Mouse (Mus musculus) cerebellum, adult (tissue): ENCODE data around the gene Slc38a2.

Experiments
- ATAC-seq: cut with Nextera tagmentation; 2 replicates; pipeline ENCODE4 v1.9.2; 2017; ENCODE audit warnings: mild to moderate bottlenecking, moderate library complexity, mixed read lengths; ENCODE audit not compliant: insufficient number of reproducible peaks, low FRiP score, low TSS enrichment

Gene Slc38a2

DNA sequence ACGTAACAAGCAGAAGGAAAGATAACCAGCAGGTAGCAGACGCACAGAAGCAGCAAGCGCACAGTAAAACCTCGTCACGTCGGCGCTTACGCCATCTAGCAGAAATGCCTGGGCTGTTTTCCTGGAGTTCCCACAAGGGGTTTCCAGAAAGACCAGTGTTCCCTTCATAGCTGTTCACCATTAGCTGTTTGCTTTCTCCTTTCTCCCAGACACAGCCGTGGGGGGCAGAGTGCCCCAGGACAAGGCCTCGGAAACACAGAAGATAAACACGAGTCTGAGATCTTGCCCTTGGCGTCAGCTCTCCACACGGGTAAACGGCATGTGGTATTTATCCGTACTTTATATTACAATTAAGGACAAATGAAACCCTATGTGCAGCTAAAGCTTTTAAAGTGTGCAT, 23.8 kb downstream of the Slc38a2 start:
- ATAC-seq, result no peak

DNA sequence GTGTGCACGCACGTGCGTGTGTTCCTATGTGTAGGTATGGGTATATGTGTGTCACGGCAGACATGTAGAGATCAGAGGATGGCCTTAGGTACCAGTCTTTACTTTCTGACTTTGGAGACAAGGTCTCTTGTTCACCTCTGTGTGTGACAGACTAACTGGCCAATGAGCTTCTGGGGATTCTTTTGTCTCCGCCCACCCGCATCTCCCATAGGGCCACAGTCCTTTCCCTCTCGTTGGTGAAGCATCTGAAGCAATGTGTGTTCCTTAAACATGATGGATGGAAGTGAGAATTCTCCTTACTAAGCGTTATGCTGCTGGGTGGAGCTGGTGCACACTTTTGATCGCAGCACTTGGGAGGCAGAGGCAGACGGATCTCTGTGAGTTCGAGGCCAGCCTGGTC, 24.5 kb downstream of the Slc38a2 start:
- no peak for ATAC-seq

DNA sequence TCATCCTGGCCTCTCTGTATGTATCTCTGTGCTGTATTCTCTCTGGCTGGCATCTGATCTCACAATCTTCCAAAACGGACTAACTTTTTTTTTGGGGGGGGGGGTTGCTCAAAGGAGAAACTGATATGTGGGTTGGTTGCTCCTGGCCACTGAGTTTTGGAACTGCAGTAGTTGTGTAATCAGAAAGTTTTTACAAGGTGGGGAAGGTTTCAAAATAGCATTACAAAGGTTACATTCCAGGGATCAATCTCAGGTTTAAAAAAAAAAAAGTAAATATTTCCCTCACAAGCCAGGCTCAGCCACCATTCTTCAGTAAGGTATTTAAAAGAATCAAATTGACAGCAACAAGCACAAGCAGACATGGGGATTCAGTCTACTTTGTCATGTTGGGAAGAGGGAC, 25.4 kb downstream of the Slc38a2 start:
- no peak for ATAC-seq

DNA sequence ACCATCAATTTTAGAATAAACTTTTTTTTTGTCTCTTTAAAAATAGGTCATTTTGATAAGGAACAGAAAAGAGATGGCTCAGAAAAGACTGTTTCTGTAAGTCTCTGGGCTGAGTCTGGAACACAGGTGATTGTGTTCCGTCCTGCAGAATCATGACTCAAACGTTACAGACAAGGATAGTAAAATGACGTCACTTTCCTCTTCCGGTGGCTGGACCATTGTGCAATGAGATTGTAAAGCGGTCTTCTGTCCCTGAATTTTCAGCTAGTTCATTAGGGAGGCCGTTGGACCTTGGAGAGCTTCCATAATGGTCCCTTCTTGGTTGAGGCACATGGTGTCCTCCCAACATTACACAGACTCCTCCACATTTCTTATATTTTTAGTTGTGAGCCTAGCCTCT, 29.8 kb downstream of the Slc38a2 start:
- ATAC-seq, result no peak

DNA sequence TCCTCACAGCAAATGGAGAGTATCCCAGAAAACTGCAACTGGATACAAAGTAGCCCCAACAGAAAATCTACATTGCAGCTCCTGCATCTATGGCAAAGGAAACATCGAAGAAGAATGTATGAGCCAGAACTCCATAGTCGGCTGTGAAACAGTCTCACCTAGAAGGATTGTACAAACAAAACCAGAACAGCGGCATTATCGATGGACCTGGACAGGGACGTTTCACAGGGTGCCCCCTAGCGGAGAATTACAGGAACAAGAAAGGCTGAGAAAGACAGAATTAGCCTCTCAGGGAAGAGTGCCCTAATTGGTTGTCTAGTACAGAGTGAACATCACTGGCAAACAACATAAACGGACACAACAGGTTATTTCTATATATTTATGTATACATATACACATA, 32.9 kb downstream of the Slc38a2 start:
- ATAC-seq, result peak; percentile 78

DNA sequence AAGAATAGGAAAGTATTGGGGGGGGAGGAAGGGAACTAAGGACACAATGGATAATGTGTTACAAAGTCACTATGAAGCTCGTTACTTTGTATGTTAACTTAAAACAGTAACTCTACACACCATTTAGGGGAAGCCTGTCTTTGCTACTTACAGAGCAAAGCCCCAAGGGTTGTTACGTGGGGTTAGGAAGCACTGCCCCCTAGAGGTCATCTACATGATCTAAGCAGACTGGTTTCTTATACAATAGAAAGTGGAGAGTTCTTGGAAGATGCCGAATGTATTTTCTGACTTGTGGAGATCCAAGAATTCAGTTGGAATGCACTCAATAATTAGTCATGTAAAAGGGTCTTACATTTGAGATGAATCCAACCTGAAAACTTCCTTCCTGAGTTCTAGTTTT, 33.6 kb downstream of the Slc38a2 start:
- ATAC-seq, result peak; percentile 86

DNA sequence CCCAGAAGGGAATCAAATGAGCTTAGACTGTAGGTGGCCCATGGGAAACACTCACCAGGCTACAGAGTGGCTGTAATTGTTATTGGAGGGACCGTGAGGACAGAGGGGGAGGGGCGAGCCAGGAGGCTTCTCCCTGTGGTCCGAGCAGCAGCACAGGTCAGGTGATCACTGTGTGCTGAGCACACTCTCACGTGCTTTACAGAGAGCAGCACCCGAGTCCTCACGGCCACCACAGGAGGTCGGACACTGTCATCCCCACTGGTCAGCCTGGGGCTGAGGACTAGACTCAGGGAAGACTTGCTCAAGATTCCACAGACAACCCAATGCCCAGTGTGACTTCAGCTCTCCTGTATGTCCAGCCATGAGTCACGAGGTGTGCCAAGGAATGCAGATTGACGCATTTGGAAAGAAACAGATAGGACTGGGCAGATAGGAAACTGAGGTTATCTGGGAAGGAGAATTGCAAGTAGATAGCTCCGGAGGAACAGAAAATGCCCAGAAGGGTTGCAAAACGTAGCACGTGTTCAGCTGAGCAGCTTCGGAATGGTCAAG, 38.9 kb downstream of the Slc38a2 start:
- ATAC-seq, result no peak

DNA sequence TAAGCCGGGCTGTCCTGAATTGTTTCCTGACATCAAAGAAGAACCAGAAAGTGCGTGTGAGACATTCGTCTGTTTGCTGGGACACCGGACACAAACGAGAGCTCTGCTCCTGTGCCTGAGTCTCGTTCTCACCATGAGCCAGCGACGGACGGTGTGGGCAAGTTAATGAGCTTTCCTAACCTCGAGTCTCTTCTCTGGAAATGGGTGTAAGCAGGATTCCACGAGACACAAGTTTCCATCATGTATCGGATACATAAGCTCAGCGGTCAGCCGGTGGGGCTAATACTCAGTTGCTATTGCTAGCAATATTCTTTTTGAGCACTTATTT, 41.3 kb downstream of the Slc38a2 start:
- no peak for ATAC-seq

DNA sequence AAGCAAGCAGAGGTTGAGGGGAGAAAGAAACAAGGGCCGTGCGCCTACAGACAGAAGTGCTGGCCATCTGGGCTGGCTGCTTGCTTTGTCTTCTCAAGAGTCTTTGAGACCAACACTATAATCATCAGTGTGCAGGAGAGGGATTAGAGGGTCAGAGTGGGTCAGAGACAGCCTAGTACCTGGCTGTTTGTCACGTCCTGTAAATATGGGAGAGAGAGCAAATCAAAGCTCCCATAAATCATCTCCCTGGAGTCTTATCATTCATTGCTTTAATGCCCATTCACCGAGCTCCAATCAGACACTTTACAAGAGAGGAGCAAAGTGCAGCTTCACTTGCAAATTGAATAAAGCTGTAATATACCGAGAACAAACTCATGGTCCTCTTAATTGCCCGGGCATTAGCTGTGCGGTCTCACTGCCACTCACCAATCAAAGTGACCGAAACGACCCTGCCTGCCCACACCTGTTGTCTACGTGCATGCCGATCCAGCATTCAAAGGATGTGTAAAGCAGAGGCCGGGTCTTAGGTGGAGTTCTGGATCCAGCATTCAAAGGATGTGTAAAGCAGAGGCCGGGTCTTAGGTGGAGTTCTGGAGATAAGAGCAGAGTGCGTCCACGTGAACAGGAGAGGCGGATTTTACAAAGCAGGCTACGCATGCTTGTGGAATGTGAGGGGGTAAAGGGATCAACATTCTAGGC, 41.8 kb downstream of the Slc38a2 start:
- no peak for ATAC-seq

DNA sequence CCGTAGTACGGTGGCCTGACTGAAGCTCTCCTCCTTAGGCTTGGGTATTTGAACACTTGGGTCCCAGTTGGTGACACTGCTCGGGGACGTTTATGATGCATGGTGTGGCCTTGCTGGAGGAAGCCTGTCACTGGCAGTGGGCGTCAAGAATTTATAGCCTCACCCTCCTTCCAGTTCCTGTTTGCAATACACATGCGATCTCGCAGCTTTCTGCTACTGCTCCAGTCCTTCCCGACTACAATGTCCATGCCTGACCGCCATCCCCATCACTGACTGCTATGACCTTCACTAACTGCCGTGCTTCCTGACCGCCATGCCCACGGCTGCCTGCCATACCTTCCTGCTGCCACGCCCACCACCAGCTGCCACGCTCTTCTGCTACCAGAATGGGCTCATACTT, 44.0 kb downstream of the Slc38a2 start:
- ATAC-seq, result no peak

DNA sequence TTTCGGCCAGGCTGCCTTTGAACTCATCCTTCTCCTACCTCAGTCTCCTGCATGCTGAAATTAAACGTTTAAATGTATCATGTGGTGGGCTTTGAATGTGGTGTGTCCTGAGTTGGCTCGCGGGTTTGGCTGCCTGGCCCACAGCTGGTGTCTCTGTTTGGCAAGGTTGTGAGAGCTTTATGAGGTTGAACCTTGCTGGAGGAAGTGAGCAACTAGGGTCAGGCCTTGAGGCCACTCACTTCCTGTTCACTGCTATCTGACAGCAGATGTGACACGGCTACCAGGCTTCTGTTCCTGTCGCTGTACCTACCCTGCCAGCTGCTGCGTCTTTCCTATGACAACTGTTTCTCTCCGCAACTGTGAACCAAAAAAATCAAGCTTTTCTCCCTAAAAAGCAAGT, 44.8 kb downstream of the Slc38a2 start:
- ATAC-seq, result no peak

DNA sequence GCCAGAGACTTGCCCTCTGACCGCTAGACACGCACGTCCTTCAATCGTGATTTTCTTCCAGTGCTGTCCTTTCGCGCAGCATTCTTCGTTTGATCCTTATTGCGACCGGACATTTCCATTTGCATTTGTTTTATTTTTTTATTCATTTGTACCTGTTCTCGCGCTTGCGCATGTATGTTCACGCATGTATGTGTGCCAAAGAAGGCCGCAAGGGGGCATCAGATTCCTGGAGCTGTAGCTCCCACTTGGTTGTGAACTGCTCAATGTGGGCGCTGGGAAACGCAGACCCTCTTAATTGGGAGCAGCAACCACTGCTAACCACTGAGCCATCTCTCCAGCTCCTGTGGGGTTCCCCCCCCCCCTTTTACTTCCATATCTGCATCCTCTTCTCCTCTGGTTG, 46.5 kb downstream of the Slc38a2 start:
- ATAC-seq, result no peak

DNA sequence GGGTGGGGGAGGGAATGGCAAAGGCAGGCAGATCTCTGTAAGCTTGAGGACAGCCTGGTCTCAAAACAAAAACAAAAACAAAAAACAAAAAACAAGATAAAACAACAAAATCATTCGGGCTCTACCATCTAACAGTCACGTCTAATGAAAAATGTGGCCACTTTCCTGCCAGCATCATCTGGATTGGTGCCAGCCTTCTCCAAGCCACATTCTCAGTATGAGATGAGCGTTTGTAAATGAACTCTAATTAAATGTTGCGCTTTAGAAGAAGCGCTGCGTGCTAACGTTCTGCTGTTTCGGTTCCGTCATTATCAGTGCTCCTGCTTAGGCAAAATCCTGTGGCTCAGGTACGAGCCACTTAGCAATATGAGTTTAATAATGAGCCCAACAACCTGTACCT, 47.0 kb downstream of the Slc38a2 start:
- no peak for ATAC-seq

DNA sequence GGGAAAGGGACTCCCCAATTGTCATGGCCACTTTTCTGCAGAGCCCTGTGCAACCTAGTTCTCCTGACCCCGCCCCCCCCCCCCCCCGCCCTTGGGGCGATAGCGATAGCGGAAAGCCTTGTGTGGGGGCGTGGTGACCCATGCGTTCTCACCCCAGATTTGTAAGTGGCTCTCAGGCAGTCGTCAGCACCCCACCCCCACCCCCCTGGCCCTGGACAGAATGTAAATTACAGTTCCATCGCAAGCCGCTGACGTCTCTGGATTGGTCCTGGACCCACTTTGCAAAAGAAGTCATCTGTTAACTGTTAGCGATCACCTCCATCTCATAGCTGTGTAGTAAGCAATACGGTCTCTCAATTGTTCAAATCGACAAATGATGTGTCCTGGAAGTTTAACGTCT, 52.2 kb downstream of the Slc38a2 start:
- no peak for ATAC-seq

DNA sequence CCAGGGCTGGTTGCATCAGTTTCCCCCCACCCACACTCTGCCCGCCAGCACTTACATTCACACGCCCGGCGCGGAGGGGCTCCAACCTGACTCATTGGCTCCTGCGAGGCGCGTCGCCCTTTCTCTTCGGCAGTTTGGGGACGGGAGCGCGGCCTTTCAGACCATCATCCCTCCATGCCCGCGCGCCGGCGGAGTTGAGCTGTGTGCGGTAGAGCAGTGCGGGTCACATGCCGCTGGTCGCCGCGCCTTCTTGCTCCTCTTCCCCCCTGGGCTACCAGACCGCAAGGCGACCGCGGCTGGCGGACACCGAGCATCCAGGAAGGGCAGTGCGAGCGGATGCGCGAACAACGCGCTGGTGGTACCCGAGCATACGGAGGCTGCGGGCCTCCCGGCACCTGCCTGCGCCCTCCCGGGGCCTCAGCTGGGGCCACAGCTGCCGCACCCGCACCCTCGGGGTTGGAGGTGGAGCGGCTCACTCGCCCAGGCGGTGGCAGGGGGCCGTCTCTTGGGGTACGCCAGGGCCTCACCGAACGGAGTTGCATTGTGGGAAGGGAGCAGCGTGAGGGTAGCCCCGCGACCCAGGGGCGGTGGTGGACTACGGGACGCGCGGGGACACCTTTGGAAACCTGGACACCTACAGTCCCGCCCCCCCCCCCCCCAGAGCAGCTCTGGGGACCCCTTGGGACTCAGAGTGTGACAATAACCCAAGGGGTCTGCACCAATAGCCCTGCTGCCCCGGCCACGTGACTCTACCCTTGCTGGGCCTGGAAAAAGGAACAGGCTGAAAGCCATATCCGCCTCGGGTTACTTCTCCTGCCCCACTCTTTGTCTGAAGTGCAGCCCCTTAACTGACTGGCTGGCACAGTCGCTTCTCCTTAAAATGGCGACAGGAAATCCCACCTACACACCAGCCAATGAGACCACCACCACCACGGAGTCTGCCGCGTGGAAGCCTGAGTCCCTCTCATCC, 56.8 kb downstream of the Slc38a2 start, which contains the start of gene Slc38a1:
Slc38a1 (minus strand) TSS at position 478 of the 970 bp plus-strand sequence.
- ATAC-seq, result peak; percentile 38

DNA sequence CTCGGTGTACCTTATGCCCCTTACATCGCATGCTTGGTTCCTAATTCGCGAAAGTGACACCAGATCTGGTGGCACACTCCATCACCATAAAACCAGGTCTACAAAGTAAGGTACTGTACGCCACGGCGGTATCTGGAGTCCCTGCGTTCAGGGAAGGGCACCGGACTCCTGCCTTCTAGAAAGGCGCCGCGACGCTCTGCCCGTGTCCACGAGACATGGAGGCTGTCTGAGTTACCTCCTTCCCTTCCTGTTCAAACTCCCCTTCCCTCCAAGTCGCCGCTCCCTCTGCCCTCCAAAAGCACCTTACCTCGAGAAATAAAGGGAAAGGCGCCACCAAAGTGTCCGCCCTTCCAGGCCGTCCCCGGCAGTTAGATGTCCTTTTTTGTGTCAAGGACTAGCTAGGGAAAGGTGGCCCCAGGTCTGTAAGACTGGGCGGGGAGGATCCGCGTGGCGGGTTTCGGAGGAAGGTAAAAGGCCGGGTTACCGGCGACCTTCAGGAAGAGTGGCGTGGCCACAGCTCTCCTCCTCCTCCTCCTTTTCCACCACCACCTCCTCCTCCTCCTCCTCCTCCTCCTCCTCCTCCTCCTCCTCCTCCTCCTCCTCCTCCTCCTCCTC, 57.6 kb downstream of the Slc38a2 start:
- peak; percentile 17; the same call in 1 of the 2 replicates for ATAC-seq

DNA sequence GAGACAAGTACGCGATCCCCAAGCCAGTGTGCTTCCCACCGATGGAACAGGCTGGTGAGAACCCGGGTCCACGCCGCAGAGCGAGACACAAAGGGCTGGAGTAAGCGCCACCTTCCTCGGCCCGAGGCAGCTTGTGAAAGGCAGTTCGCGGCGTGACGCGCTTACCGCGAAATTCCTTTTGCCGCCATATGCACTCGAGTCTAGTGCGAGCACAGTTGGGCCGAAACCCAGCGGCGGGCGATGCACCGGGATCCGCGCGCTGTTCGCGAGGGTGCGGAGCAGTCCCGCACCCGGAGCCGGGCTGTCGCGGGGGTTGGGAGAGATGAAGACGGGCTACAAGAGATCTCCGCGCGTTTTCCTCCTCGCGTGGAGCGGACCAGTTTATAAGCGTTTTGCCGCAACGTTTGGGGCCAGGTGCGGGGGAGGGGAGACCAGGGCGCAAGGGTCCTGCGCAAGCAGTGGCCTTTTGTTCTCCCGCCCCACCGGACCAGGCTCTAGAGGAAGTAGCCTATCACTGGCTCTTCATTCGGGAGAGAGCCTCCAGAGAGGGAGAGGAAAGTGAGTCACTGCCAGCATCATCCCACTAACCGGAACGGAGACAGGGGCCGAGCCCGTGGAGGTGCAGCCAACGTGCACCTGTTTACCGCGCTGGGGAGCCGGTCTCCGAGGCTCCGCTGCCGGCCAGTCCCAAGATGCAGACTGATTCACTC, 58.3 kb downstream of the Slc38a2 start:
- ATAC-seq, result peak; percentile 75

DNA sequence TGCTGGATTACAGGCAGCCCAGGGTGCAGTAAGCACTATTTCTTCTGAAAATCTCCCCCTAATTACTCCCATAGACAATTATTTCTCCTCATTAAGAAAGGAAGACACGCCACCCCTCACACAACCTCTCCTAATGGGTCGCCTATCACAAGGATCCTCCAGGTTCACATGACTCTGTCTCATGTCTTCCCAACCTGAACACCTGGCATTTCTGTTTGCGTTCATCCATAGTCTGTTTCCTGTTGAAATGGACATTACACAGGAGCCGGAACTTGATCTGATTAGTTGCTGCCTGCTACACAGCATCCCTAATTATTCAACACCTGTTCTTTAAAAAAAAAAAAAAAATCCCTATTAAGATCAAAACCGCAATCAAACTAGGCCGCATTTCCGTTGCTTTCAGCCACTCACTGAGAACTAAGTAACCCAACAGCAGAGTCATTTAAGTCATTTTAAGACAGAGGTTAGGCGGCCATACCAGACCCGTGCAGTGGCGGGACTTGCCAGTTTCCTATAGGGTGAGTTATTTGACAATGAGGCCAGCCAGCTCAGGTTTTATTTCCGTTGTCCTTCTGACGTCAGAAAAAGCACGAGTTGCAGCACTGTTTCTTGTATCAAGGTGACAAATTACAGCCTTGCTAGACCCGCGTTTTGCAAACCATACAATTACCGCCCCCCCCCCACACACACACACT, 59.1 kb downstream of the Slc38a2 start:
- ATAC-seq, result no peak

DNA sequence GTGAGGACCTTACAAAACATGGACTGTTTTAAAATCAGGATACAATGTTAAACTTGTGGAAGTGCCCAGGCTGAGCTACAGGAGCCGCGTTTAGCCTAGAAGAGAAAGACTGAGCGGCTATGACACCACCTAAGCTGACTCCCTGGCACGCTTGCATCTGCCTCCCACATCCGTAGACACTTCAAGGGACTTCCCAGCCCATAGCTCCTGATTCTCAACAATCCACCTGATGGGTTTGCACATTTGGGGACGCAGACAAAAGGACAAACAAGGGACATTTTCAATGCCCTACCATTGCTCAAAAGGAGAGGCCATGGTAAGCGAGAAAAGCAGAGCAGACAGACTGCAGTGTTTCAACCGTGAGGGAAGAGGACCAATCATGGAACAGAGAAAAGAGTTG, 59.9 kb downstream of the Slc38a2 start:
- no peak for ATAC-seq

DNA sequence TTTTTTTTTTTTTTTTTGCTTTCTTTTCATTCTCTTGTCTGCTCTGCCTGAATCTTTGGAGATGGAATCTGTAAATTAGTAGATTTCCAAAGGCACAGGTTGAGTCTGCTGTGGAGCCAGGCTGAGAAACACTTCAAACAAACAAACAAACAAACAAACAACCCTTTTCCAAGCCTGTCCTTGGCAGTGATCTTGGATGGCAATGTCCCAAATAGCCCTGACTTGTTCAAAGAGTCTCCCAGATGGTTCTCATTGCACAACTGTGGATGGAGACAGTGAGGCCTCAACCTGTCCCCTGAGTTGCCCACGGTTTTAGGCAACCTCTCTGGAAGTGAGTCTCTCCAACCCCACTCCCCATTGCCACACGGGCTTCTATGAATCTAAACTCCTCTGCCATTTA, 60.9 kb downstream of the Slc38a2 start:
- ATAC-seq, result no peak
